ENCODE assay signal across 1 mouse cellular context in the genomic region with DNA sequence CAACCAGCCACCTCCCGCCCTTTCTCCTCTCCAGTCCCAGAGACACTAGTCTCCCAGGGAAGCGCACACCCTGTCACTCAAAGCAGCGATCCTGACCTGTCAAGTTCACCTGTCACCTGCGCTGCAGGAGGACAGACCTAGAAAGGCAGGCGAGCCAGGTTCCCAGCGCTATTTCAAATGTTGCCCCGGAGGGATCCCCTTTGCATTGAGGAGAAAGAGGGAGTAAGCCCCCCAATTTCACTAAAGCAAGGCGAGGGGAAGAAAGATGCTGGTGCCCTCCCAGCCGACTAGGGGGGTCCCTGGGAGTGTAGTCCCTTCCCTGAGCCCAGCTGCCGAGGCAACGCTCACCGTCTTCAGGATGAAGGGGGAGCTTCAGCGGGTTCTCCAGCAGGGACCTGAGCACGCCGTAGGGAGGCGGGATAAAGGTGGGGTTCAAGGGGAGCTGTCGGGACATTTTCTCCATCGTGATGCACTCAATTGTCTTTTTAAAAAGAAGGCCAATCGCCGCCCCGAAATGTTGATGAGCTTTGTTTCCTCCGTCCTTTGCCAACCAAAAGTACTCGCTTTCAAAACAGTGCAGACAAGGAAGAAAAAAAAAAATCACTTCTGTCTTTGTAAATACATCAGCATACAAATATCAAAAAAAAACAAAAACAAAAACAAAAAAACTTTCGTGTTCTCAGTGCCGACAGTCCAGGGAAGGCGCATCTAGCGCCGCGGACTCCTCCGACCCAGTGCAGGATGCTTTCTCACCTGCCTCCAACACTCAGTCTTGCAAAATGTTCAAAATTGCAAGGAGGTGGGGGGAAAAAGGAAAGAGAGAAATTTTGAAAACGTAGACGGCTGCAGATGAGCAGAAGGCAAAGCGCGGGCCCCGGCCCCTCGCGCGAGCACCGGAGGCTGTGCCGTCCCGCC.
TF ChIP-seq lines count a peak whose summit lies in the region.

No protein-coding gene starts in this region.

TF ChIP-seq in CH12.LX, 34 proteins besides CTCF, POLR2A, EP300 and RAD21 (continued from another document):
- TF ChIP-seq E2F4 (IDR thresholded peaks at IDR 0.05; ENCODE audit: insufficient replicate concordance, low read depth, low read length) (no peak), KAT2A (IDR thresholded peaks at IDR 0.05; ENCODE audit: insufficient replicate concordance, low read length) (no peak), USF1 (IDR thresholded peaks at IDR 0.05; ENCODE audit: low read depth, low read length) (no peak), JUN (IDR thresholded peaks at IDR 0.05; ENCODE audit: insufficient read depth, low read depth, low read length) (no peak), USF2 (conservative IDR thresholded peaks at IDR 0.05; ENCODE audit: low read depth, low read length) (no peak)
